Comparison of ENCODE assay signal across 9 mouse cellular contexts in genomic region chr2:167781496-167781895, GRCm38 (mm10).
A peak's percentile ranks its signal among the peaks of the same experiment; 100 is the strongest.
DNase-seq lines count a peak whose midpoint lies in the region; ATAC-seq lines count a peak whose summit lies in the region.
"Had no signal": no experiment of that assay in that cellular context is flagged by ENCODE, and none has a peak within 500 bp of the region (broad histone marks: within the 10 kb centered on the region; RNA-seq: fewer than 3 reads in every experiment).

No protein-coding gene starts in this region.

- H3K27ac ChIP-seq in heart, embryonic 10.5 days, result 0 out of 2 replicates have a peak overlapping the region, but pooled peaks have one; percentile 63
- H3K27ac ChIP-seq: hindbrain, embryonic 15.5 days had no signal

- H3K27me3 ChIP-seq in heart, embryonic 10.5 days (ENCODE audit: insufficient read depth, poor library complexity, severe bottlenecking), result no peaks in the 10 kb centered on the region

- peak; percentile 83 for DNase-seq in 3134 (ENCODE audit: extremely low read depth, insufficient read length, low spot score)
- peak; percentile 52 for DNase-seq in NIH3T3 (ENCODE audit: low read depth)
- DNase-seq in heart, embryonic 10.5 days (ENCODE audit: low spot score), result no peak
- peak; percentile 89 to 92 for DNase-seq in kidney, postnatal 25 days
- DNase-seq in layer of hippocampus, postnatal 36 days, result no peak
- DNase-seq in cerebellum, adult 18-20 months, result no peak
- DNase-seq: liver had no signal

- ATAC-seq in megakaryocyte, adult 5-6 weeks (ENCODE audit: poor library complexity, severe bottlenecking), result no peak

- H3K9me3 ChIP-seq in heart, embryonic 10.5 days, result no peaks in the 10 kb centered on the region
- H3K9me3 ChIP-seq: hindbrain, embryonic 15.5 days had no signal

- H3K36me3 ChIP-seq in heart, embryonic 10.5 days, result 0 out of 2 replicates have a peak, but pooled peaks cover 5% of the 10 kb centered on the region
- H3K36me3 ChIP-seq: hindbrain, embryonic 15.5 days had no signal

- 63% methylated on average over 13 of the region's 13 CpGs for WGBS in heart, embryonic 10.5 days

- no peak overlapping the region for H3K4me3 ChIP-seq in heart, embryonic 10.5 days
- H3K4me3 ChIP-seq: hindbrain, embryonic 15.5 days had no signal

- H3K4me1 ChIP-seq in heart, embryonic 10.5 days, result peaks cover 57% of the 10 kb centered on the region

Comparison
In these comparisons a context has a peak if more than half of its experiments do, and no peak if none do; other contexts are left out.
1. DNase-seq: peak in 3134 (single experiment), NIH3T3 (single experiment) and kidney, postnatal 25 days (2 of 2); none in heart, embryonic 10.5 days (single experiment), layer of hippocampus, postnatal 36 days (0 of 2) and cerebellum, adult 18-20 months (0 of 2).